Mouse (Mus musculus): ENCODE data around the gene Srrm3. TPM values are rescaled to one million over a fixed set of nuclear protein-coding genes. Genes with fewer than 3 reads are reported as not detected.
A peak's percentile ranks its signal among the peaks of the same experiment; 100 is the strongest.

Gene Srrm3
- polyA plus RNA-seq, 1 experiment from 2014 or later, result 25.5 TPM

GRCm38 (mm10) chr5:135851024-135851423 lies 44.3 kb downstream of the Srrm3 start:
- Histone ChIP-seq H3K36me3 (ENCODE audit: control insufficient read depth, insufficient read depth, low read length) (no peaks in the 10 kb centered on the region), H3K4me2 (ENCODE audit: low read depth) (peak overlapping the region; percentile 50), H3K9ac (ENCODE audit: low read length) (peak overlapping the region; percentile 61), H3K27me3 (ENCODE audit: control insufficient read depth, insufficient read depth, low read length) (peaks cover 9% of the 10 kb centered on the region), H3K4me1 (ENCODE audit: control insufficient read depth, insufficient read depth, low read length) (peaks cover 17% of the 10 kb centered on the region; the same call in 1 of the 2 replicates), H3K9me3 (ENCODE audit: control insufficient read depth, low read length) (no peaks in the 10 kb centered on the region), H3K27ac (ENCODE audit: low read depth, low read length) (peak overlapping the region; percentile 75), H3K4me3 (ENCODE audit: low read depth, low read length) (no peak overlapping the region)
- DNase-seq (ENCODE audit: low spot score) (peak; percentile 94), ATAC-seq (ENCODE audit: insufficient read depth, low FRiP score, low TSS enrichment) (peak; percentile 94)
- under 1% methylated on average over 15 of the region's 15 CpGs for WGBS

DNA sequence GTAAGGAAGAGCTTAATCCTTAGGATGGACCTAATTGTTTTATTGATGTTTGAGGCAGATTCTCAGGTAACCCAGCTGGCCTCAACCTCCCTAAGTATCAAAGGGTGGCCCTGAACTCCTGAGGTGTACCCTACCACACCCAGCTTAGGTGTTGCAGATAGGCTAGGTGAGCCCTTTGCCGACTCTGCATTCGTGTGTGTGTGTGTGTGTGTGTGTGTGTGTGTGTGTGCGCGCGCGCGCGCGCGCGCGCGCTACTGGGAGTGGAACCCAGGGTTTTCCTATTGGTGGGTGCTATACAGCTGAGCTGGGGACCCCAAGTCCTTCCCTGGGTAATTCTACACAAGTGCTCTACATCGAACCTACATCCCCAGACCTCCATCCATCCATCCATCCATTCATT lies 44.8 kb downstream of the Srrm3 start:
- Histone ChIP-seq H3K27me3 (ENCODE audit: control insufficient read depth, insufficient read depth, low read length) (peaks cover 13% of the 10 kb centered on the region), H3K4me2 (ENCODE audit: low read depth) (peak overlapping the region; percentile 50), H3K27ac (ENCODE audit: low read depth, low read length) (peak overlapping the region; percentile 75), H3K9me3 (ENCODE audit: control insufficient read depth, low read length) (no peaks in the 10 kb centered on the region), H3K4me1 (ENCODE audit: control insufficient read depth, insufficient read depth, low read length) (peaks cover 17% of the 10 kb centered on the region; the same call in 1 of the 2 replicates), H3K36me3 (ENCODE audit: control insufficient read depth, insufficient read depth, low read length) (no peaks in the 10 kb centered on the region), H3K9ac (ENCODE audit: low read length) (peak overlapping the region; percentile 61), H3K4me3 (ENCODE audit: low read depth, low read length) (peak overlapping the region; percentile 31)
- ATAC-seq (ENCODE audit: insufficient read depth, low FRiP score, low TSS enrichment) (peak; percentile 42), DNase-seq (ENCODE audit: low spot score) (peak; percentile 36)
- WGBS, result 2% methylated on average over 14 of the region's 14 CpGs

GRCm38 (mm10) chr5:135852421-135852820 lies 45.7 kb downstream of the Srrm3 start:
- H3K9ac ChIP-seq (ENCODE audit: low read length), result peak overlapping the region; percentile 61
- DNase-seq (ENCODE audit: low spot score) (peak; percentile 70), ATAC-seq (ENCODE audit: insufficient read depth, low FRiP score, low TSS enrichment) (no peak)
- H3K36me3 ChIP-seq (ENCODE audit: control insufficient read depth, insufficient read depth, low read length), result no peaks in the 10 kb centered on the region
- H3K4me3 ChIP-seq (ENCODE audit: low read depth, low read length), result peak overlapping the region; percentile 31
- H3K4me2 ChIP-seq (ENCODE audit: low read depth), result peak overlapping the region; percentile 50
- 4% methylated on average over 9 of the region's 10 CpGs for WGBS
- H3K9me3 ChIP-seq (ENCODE audit: control insufficient read depth, low read length), result no peaks in the 10 kb centered on the region
- H3K27ac ChIP-seq (ENCODE audit: low read depth, low read length), result peak overlapping the region; percentile 75
- H3K27me3 ChIP-seq (ENCODE audit: control insufficient read depth, insufficient read depth, low read length), result peaks cover 23% of the 10 kb centered on the region
- H3K4me1 ChIP-seq (ENCODE audit: control insufficient read depth, insufficient read depth, low read length), result peaks cover 17% of the 10 kb centered on the region; the same call in 1 of the 2 replicates

GRCm38 (mm10) chr5:135853731-135854130 lies 47.0 kb downstream of the Srrm3 start:
- Histone ChIP-seq H3K27me3 (ENCODE audit: control insufficient read depth, insufficient read depth, low read length) (peaks cover 36% of the 10 kb centered on the region), H3K27ac (ENCODE audit: low read depth, low read length) (no peak overlapping the region), H3K9ac (ENCODE audit: low read length) (no peak overlapping the region), H3K9me3 (ENCODE audit: control insufficient read depth, low read length) (no peaks in the 10 kb centered on the region), H3K4me1 (ENCODE audit: control insufficient read depth, insufficient read depth, low read length) (peaks cover 17% of the 10 kb centered on the region; the same call in 1 of the 2 replicates), H3K4me3 (ENCODE audit: low read depth, low read length) (no peak overlapping the region), H3K4me2 (ENCODE audit: low read depth) (no peak overlapping the region), H3K36me3 (ENCODE audit: control insufficient read depth, insufficient read depth, low read length) (no peaks in the 10 kb centered on the region)
- WGBS, result 73% methylated on average over 7 of the region's 7 CpGs
- DNase-seq (ENCODE audit: low spot score) (no peak), ATAC-seq (ENCODE audit: insufficient read depth, low FRiP score, low TSS enrichment) (no peak)

- H3K9ac ChIP-seq (ENCODE audit: low read length), result no peak overlapping the region
- WGBS, result 0% methylated on average over 4 of the region's 4 CpGs
- no peak overlapping the region for H3K27ac ChIP-seq (ENCODE audit: low read depth, low read length)
- DNase-seq (ENCODE audit: low spot score) (peak; percentile 82), ATAC-seq (ENCODE audit: insufficient read depth, low FRiP score, low TSS enrichment) (no peak)
- peaks cover 9% of the 10 kb centered on the region; the same call in 1 of the 2 replicates for H3K4me1 ChIP-seq (ENCODE audit: control insufficient read depth, insufficient read depth, low read length)
- H3K4me3 ChIP-seq (ENCODE audit: low read depth, low read length), result no peak overlapping the region
- H3K27me3 ChIP-seq (ENCODE audit: control insufficient read depth, insufficient read depth, low read length), result peaks cover 38% of the 10 kb centered on the region
- no peaks in the 10 kb centered on the region for H3K9me3 ChIP-seq (ENCODE audit: control insufficient read depth, low read length)
- H3K4me2 ChIP-seq (ENCODE audit: low read depth), result no peak overlapping the region
- H3K36me3 ChIP-seq (ENCODE audit: control insufficient read depth, insufficient read depth, low read length), result no peaks in the 10 kb centered on the region
Observed at GRCm38 (mm10) chr5:135855156-135855555, 48.5 kb downstream of the Srrm3 start.

DNA sequence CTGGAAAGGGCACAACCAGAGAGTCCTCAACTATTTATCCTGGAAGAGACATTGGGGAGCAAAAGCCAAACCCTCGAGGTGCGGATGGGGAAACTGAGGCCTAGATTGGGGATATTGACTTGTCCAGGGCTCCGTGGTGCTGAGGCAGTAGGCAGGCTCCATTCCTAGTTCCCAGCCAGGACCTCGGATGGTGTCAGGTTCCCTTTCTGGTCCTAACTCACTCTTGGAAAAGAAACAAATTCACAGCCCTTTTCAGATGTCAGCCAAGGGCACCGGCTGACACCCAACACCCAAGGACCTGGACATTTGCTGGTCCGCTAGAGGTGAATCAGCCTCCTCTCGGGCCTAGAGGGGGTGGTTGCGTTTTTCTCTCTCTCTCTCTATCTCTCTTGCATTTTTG lies 60.0 kb downstream of the Srrm3 start:
- H3K4me3 ChIP-seq (ENCODE audit: low read depth, low read length), result no peak overlapping the region
- 30% methylated on average over 8 of the region's 8 CpGs for WGBS
- no peak overlapping the region for H3K9ac ChIP-seq (ENCODE audit: low read length)
- H3K36me3 ChIP-seq (ENCODE audit: control insufficient read depth, insufficient read depth, low read length), result no peaks in the 10 kb centered on the region
- H3K4me2 ChIP-seq (ENCODE audit: low read depth), result no peak overlapping the region
- peaks cover 44% of the 10 kb centered on the region for H3K27me3 ChIP-seq (ENCODE audit: control insufficient read depth, insufficient read depth, low read length)
- H3K4me1 ChIP-seq (ENCODE audit: control insufficient read depth, insufficient read depth, low read length), result peaks cover 11% of the 10 kb centered on the region
- H3K9me3 ChIP-seq (ENCODE audit: control insufficient read depth, low read length), result no peaks in the 10 kb centered on the region
- ATAC-seq (ENCODE audit: insufficient read depth, low FRiP score, low TSS enrichment) (no peak), DNase-seq (ENCODE audit: low spot score) (no peak)
- no peak overlapping the region for H3K27ac ChIP-seq (ENCODE audit: low read depth, low read length)

DNA sequence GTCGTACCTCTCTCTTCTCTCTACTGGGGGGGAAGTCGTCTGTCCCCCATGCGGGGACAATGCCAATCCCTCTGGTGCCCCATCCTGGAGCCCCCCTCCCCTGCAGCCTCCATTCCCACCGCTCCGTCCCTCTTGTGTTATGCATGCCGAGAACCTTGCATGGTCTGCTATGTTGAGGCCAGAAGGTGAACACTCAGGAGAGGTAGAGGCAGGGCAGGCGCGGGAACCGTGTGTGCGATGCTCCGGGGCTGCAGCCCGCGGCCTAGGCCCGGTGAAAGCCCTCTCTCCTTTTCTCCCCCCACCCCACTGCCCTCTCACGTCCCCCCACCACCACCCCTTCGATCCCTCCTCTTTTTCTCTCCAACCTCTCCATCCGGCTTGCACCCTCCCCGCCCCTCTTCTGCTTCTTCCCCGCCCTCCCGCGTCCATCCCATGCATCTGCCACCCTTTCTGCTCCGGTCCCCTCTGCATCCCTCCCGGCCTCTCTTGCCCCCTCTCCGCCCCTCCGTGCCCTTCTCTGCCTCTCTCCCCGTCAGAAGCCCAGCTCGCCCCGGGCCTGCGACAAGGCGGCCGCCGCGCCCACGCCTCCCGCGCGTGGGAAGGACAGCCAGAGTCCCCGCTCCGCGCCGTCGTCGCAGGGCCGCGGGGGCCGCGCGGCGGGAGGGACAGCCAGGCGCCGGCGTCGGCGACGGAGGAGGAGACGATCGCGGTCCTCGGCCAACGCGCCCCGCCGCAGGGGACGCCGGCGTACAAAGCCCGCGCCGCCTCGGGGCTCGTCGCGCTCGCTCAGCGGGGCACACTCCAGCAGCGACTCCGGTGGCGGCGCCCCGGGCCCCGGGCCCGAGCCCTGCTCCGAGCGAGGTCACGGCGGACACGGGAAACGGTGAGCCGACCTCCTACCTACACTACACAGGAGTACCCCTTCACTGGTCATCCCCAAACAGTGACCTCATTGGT lies 61.2 kb downstream of the Srrm3 start:
- peak; percentile 57 for ATAC-seq (ENCODE audit: insufficient read depth, low FRiP score, low TSS enrichment)
- under 1% methylated on average over 87 of the region's 89 CpGs for WGBS

DNA sequence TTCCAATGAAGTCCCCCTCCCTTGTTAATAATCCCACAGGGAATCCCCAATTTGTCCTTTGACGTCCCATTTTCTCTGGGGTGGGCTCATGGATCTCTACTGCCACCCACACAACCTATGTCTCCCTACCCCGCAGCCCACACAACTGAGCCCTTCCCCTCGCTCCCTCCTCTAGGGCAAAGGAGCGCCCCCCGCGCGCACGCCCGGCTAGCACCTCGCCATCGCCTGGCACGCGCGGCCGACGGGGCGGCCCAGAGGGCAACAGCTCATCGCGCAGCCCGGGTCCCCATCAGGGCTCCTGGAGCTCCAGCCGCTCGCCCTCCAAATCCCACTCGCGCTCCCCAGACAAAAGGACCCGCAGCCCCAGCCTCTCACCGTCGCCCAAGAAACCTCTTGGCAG lies 62.0 kb downstream of the Srrm3 start:
- no peaks in the 10 kb centered on the region for H3K36me3 ChIP-seq (ENCODE audit: control insufficient read depth, insufficient read depth, low read length)
- no peak overlapping the region for H3K27ac ChIP-seq (ENCODE audit: low read depth, low read length)
- WGBS, result 3% methylated on average over 27 of the region's 27 CpGs
- peaks cover 11% of the 10 kb centered on the region for H3K4me1 ChIP-seq (ENCODE audit: control insufficient read depth, insufficient read depth, low read length)
- no peak overlapping the region for H3K9ac ChIP-seq (ENCODE audit: low read length)
- DNase-seq (ENCODE audit: low spot score) (no peak), ATAC-seq (ENCODE audit: insufficient read depth, low FRiP score, low TSS enrichment) (no peak)
- no peaks in the 10 kb centered on the region for H3K9me3 ChIP-seq (ENCODE audit: control insufficient read depth, low read length)
- peak overlapping the region; percentile 42; the same call in 1 of the 2 replicates for H3K4me3 ChIP-seq (ENCODE audit: low read depth, low read length)
- H3K4me2 ChIP-seq (ENCODE audit: low read depth), result peak overlapping the region; percentile 74
- peaks cover 50% of the 10 kb centered on the region for H3K27me3 ChIP-seq (ENCODE audit: control insufficient read depth, insufficient read depth, low read length)

More for the DNA sequence above, 61.2 kb downstream of the Srrm3 start:
- peak overlapping the region; percentile 42 for H3K4me3 ChIP-seq (ENCODE audit: low read depth, low read length)
- peak overlapping the region; percentile 74 for H3K4me2 ChIP-seq (ENCODE audit: low read depth)
- H3K9ac ChIP-seq (ENCODE audit: low read length), result peak overlapping the region; percentile 61
- H3K27ac ChIP-seq (ENCODE audit: low read depth, low read length), result no peak overlapping the region
- peak; percentile 55 for DNase-seq (ENCODE audit: low spot score)
- peaks cover 47% of the 10 kb centered on the region for H3K27me3 ChIP-seq (ENCODE audit: control insufficient read depth, insufficient read depth, low read length)
- H3K4me1 ChIP-seq (ENCODE audit: control insufficient read depth, insufficient read depth, low read length), result peaks cover 11% of the 10 kb centered on the region
- H3K36me3 ChIP-seq (ENCODE audit: control insufficient read depth, insufficient read depth, low read length), result no peaks in the 10 kb centered on the region
- no peaks in the 10 kb centered on the region for H3K9me3 ChIP-seq (ENCODE audit: control insufficient read depth, low read length)
